In genomic region chr8:13337245-13337644, GRCm38 (mm10) we compare ENCODE assay signal across 29 mouse cellular contexts. TPM values are rescaled to one million over a fixed set of nuclear protein-coding genes. Genes with fewer than 3 reads are reported as not detected.
A peak's percentile ranks its signal among the peaks of the same experiment; 100 is the strongest.
DNase-seq lines count a peak whose midpoint lies in the region; ATAC-seq and TF ChIP-seq lines count a peak whose summit lies in the region.
"Not testable (repeated sequence)": the region's sequence is repeated elsewhere in the genome, so short reads cannot be mapped to it uniquely, and the experiment has no call there.
"Had no signal": no experiment of that assay in that cellular context is flagged by ENCODE, and none has a peak within 500 bp of the region (broad histone marks: within the 10 kb centered on the region; RNA-seq: fewer than 3 reads in every experiment).

No protein-coding gene starts in this region.

- peak; percentile 32 for DNase-seq in NIH3T3 (ENCODE audit: low read depth)
- DNase-seq in forebrain, embryonic 10.5 days (ENCODE audit: extremely low spot score, low spot score), result not testable (repeated sequence)
- DNase-seq in liver, result peak; percentile 36

- TF ChIP-seq CTCF in C2C12 (IDR thresholded peaks at IDR 0.05; ENCODE audit: control insufficient read depth, insufficient read depth, insufficient read length), result not testable (repeated sequence)

- not testable (repeated sequence) for H3ac ChIP-seq in C2C12 (ENCODE audit: control insufficient read depth, insufficient read length, low read depth); myocyte (ENCODE audit: control insufficient read depth, insufficient read length)

- peaks cover 33% of the 10 kb centered on the region for H3K79me3 ChIP-seq in C2C12 (ENCODE audit: low read depth)

- 92% methylated on average over 6 of the region's 6 CpGs for WGBS in forebrain, embryonic 10.5 days
- 36% methylated on average over 6 of the region's 6 CpGs for WGBS in liver, embryonic 15.5 days (ENCODE audit: insufficient replicate concordance)

- peak overlapping the region; percentile 97; the same call in 1 of the 2 replicates for H3K27ac ChIP-seq in forebrain, embryonic 10.5 days
- peak overlapping the region; percentile 59; the same call in 1 of the 2 replicates for H3K27ac ChIP-seq in liver, embryonic 15.5 days (replicated peaks)

- TF ChIP-seq POLR2A in myocyte (IDR thresholded peaks at IDR 0.05; ENCODE audit: insufficient read length, low read depth), result not testable (repeated sequence)

- H3K79me2 ChIP-seq in C2C12 (ENCODE audit: control insufficient read depth, insufficient read depth) (peaks cover 36% of the 10 kb centered on the region), myocyte (ENCODE audit: control insufficient read depth, insufficient read depth) (peaks cover 30% of the 10 kb centered on the region)

- H3K9me3 ChIP-seq in forebrain, embryonic 10.5 days; liver, embryonic 15.5 days (replicated peaks): not testable (repeated sequence)

- not testable (repeated sequence) for H3K4me3 ChIP-seq in C2C12 (ENCODE audit: insufficient read depth, poor library complexity, severe bottlenecking); forebrain, embryonic 10.5 days; liver, embryonic 15.5 days (replicated peaks); myocyte

- H3K4me1 ChIP-seq in forebrain, embryonic 10.5 days, result peaks cover 27% of the 10 kb centered on the region
- peaks cover 37% of the 10 kb centered on the region for H3K4me1 ChIP-seq in liver, embryonic 15.5 days (replicated peaks)

- H3K4me2 ChIP-seq in liver, embryonic 15.5 days; myocyte (ENCODE audit: low read depth): not testable (repeated sequence)

- H3K27me3 ChIP-seq in C2C12 (ENCODE audit: control insufficient read depth, insufficient read depth, insufficient read length); forebrain, embryonic 10.5 days (ENCODE audit: poor library complexity, severe bottlenecking); liver, embryonic 15.5 days; myocyte (ENCODE audit: control insufficient read depth, insufficient read depth, insufficient read length): not testable (repeated sequence)

- H3K36me3 ChIP-seq in C2C12 (ENCODE audit: control insufficient read depth, insufficient read depth), result peaks cover 26% of the 10 kb centered on the region
- peaks cover 21% of the 10 kb centered on the region for H3K36me3 ChIP-seq in forebrain, embryonic 10.5 days (replicated peaks)
- peaks cover 21% of the 10 kb centered on the region for H3K36me3 ChIP-seq in liver, embryonic 15.5 days (replicated peaks)
- H3K36me3 ChIP-seq in myocyte (ENCODE audit: control insufficient read depth, insufficient read depth), result not testable (repeated sequence)

- not testable (repeated sequence) for H3K9ac ChIP-seq in liver, embryonic 15.5 days

- not testable (repeated sequence) for ATAC-seq in liver, embryonic 15.5 days (ENCODE audit: insufficient read depth)
- ATAC-seq in megakaryocyte, adult 5-6 weeks (ENCODE audit: poor library complexity, severe bottlenecking), result peak; percentile 88

TF ChIP-seq in C2C12, 6 proteins besides CTCF, POLR2A, EP300 and RAD21:
- peak; percentile 19 for TF ChIP-seq MYOD1 (IDR thresholded peaks at IDR 0.05; ENCODE audit: control insufficient read depth, insufficient read length, low read depth)
TF ChIP-seq in C2C12: peak in this region for 1; not testable (repeated sequence) for 5.

TF ChIP-seq in myocyte, 11 proteins besides CTCF, POLR2A, EP300 and RAD21:
- 0 out of 2 replicates have a peak, but pooled peaks have one; percentile 19 for TF ChIP-seq CEBPB (IDR thresholded peaks at IDR 0.05; ENCODE audit: insufficient read depth, poor library complexity, severe bottlenecking)
- TF ChIP-seq MYOD1 (IDR thresholded peaks at IDR 0.05; ENCODE audit: control insufficient read depth in 1 of 3, insufficient read length in 2 of 3, low read depth in 2 of 3), result peak in 1 of 3 experiments; percentile 20

RNA-seq across cellular contexts. Expression of gene Tfdp1, which starts 1.3 kb away (rescaled TPM):
- polyA plus RNA-seq in C2C12 (2012; fragmentation: generic; extraction: Trizol) (124 TPM), myocyte (2012; fragmentation: generic; extraction: Trizol) (40.8 TPM)
- 208 and 215 TPM in 2 replicates for polyA plus RNA-seq in forebrain, embryonic 10.5 days (2016; fragmentation: Nextera tagmentation; extraction: Ambion mirVana)
- 85.5 and 92.5 TPM in 2 replicates for polyA plus RNA-seq in liver, embryonic 15.5 days (2015; fragmentation: Nextera tagmentation; extraction: Ambion mirVana)
- total RNA-seq in megakaryocyte, adult 5-6 weeks (2015), result 136 and 146 TPM in 2 replicates
- total RNA-seq in megakaryocyte, adult 5-6 weeks (2017), result 103 and 105 TPM in 2 replicates

RNA-seq across cellular contexts. Expression of gene Tmco3, which starts 49.3 kb away (rescaled TPM):
- 11.9 TPM for polyA plus RNA-seq in C2C12 (2012; fragmentation: generic; extraction: Trizol)
- 34.0 and 34.5 TPM in 2 replicates for polyA plus RNA-seq in forebrain, embryonic 10.5 days (2016; fragmentation: Nextera tagmentation; extraction: Ambion mirVana)
- polyA plus RNA-seq in liver, embryonic 15.5 days (2015; fragmentation: Nextera tagmentation; extraction: Ambion mirVana), result 5.3 and 6.4 TPM in 2 replicates
- total RNA-seq in megakaryocyte, adult 5-6 weeks (2015), result 11.2 and 16.0 TPM in 2 replicates
- 8.2 and 8.9 TPM in 2 replicates for total RNA-seq in megakaryocyte, adult 5-6 weeks (2017)
- 28.2 TPM for polyA plus RNA-seq in myocyte (2012; fragmentation: generic; extraction: Trizol)

RNA-seq across cellular contexts. Expression of gene Dcun1d2, which starts 49.3 kb away (rescaled TPM):
- polyA plus RNA-seq in C2C12 (2012; fragmentation: generic; extraction: Trizol) (12.2 TPM), myocyte (2012; fragmentation: generic; extraction: Trizol) (15.3 TPM)
- polyA plus RNA-seq in forebrain, embryonic 10.5 days (2016; fragmentation: Nextera tagmentation; extraction: Ambion mirVana), result 24.6 and 26.9 TPM in 2 replicates
- polyA plus RNA-seq in liver, embryonic 15.5 days (2015; fragmentation: Nextera tagmentation; extraction: Ambion mirVana), result 8.2 and 8.5 TPM in 2 replicates
- 10.6 and 10.8 TPM in 2 replicates for total RNA-seq in megakaryocyte, adult 5-6 weeks (2015)
- 14.6 and 19.7 TPM in 2 replicates for total RNA-seq in megakaryocyte, adult 5-6 weeks (2017)

RNA-seq across cellular contexts. Expression of gene Atp4b, which starts 59.4 kb away (rescaled TPM):
- polyA plus RNA-seq in C2C12 (2012; fragmentation: generic; extraction: Trizol) (not detected), myocyte (2012; fragmentation: generic; extraction: Trizol) (not detected)
- 0.10 TPM in 1 of 2 replicates, not detected in the other for polyA plus RNA-seq in forebrain, embryonic 10.5 days (2016; fragmentation: Nextera tagmentation; extraction: Ambion mirVana)
- not detected in 2 replicates for polyA plus RNA-seq in liver, embryonic 15.5 days (2015; fragmentation: Nextera tagmentation; extraction: Ambion mirVana)
- not detected in 2 replicates for total RNA-seq in megakaryocyte, adult 5-6 weeks (2015)
- not detected in 2 replicates for total RNA-seq in megakaryocyte, adult 5-6 weeks (2017)
- total RNA-seq: adrenal gland, postnatal 10 days; forebrain, postnatal 0 days; gastrocnemius, adult 8-10 months; gastrocnemius, postnatal 4 days; heart, adult 8-10 months; heart, postnatal 10 days; layer of hippocampus, adult 18-20 months; layer of hippocampus, postnatal 10 days; left cerebral cortex, adult 18-20 months; left cerebral cortex, postnatal 14 days had no signal
- polyA plus RNA-seq: cortical plate, adult 2 months; embryonic facial prominence, embryonic 14.5 days; erythroblast, embryonic 14.5 days; forebrain, embryonic 12.5 days; forebrain, postnatal 0 days; hindbrain, embryonic 15.5 days; inflammation-experienced regulatory T-cells, adult 6 months; kidney, embryonic 14.5 days; limb, embryonic 12.5 days; midbrain, embryonic 13.5 days; neural tube, embryonic 15.5 days; Patski; urinary bladder, adult 2 months had no signal
